Mouse (Mus musculus): ENCODE measurements around the gene Stk33. TPM values are rescaled to one million over a fixed set of nuclear protein-coding genes. Genes with fewer than 3 reads are reported as not detected.
"Not testable (repeated sequence)": the region's sequence is repeated elsewhere in the genome, so short reads cannot be mapped to it uniquely, and the experiment has no call there.

The Stk33 gene
- under 1 TPM in 1 of 2 experiments, not detected in 1; 0.17 TPM for total RNA-seq (2021)
- long read RNA-seq, experiment 1, result 0 reads
- long read RNA-seq, experiment 2, result 0 reads

DNA sequence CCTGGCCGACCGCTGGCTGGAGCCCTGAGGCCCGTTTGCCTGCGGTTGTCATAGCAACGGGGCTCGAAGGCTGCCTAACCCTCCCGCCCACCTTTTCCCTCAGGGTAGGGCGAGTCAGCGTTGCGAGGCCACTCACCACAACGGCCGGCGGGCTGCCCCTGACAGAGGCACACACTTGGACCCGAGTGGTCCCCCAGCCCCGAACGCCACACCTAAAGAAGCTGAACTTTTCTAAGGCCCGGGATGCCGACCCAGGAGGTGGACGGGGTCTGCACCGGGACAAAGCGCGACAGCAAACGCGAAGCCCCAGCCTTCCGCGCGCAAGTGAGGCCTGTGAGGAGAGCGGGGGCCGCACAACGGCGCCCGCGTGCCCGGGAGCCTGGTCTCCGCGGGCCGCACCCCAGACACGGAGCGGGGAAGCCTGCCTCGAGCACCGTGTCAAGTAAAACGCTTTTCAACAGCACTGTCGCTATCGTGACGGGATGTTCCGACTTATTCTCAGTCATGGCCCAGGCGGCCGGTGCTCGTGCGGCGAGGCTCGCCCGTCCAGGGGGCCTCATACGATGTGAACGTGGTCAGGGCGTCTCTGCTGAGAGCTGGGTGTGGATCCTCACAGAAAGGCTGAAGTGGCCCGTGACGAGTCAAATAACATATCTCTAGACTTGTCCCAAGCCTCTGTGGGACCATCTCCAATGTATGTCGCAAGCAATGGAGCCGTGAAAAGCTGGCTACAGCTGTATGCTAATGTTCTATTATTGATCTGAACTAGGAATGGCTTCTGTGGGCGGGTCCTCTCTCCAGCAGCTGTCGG, at the start of gene Stk33:
TSS of gene Stk33 (minus strand) at position 301 of the 811 bp plus-strand sequence.
- peak; percentile 46 to 59 for DNase-seq

DNA sequence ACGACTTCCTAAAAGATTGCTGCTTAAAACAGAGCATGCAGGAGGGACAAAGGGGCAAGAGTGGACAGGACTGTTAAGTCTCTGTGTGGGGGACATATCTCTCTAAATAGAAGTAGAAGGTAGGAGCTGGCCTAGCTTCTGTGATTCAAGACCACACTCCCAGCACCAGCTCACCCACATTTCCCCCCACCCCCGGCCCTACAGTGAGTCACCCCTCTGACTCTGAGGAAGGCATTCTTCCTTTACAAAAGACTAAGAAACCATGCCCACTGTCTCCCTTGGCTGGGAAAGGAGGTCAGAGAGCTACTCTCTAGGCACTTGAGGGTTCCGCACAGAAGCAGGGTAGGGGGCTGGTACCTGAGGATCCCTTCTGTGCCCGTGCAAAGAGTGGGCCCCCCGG, 45.3 kb upstream of the Stk33 start:
- intact Hi-C loops (cut with DNase I), result no loop called here
- no peak for DNase-seq

More for the DNA sequence above, at the start of gene Stk33:
- intact Hi-C loops (cut with DNase I), result no loop called here

DNA sequence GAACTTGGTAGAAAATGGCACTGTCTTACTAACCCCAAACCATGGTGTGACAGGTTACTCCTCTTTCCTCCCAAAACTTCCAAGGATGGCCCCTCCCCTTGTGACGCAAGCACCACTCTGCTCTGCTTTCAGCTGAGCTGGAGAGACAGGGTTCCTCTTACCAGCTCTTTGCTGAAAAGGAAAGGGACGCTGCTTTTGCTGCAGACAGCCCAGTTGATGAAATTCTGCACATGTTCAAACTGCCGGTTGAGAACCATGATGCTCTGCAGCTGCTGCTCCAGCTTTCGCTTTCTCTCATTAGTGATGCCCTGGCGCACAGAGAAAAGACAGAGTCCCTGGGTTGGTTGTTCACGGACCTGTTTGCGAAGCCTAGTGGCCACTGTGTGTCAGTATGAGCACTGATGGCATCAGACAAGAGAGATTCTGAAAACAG, 41.9 kb upstream of the Stk33 start:
- DNase-seq, result peak; percentile 23 to 43
- intact Hi-C loops (cut with DNase I), result no loop called here

DNA sequence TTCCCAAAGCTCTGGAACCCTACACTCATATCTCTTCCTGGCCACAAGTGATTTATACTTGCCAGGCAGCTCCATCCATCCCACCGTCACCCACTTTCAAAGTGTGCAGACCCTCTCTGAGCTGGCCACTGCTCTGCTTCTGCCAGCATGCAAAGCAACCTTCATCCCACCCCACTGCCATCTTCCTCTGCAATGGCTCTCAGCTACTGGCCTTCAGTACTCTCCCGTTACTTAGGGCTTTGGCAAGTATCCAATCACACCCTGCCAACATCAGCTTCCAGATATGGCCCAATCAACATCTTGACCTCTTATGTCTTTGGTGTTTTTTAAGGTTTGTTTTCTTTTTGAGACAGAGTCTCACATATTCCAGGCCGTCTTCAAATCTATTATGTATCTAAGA, 39.0 kb upstream of the Stk33 start:
- no peak for DNase-seq
- intact Hi-C loops (cut with DNase I), result no loop called here

DNA sequence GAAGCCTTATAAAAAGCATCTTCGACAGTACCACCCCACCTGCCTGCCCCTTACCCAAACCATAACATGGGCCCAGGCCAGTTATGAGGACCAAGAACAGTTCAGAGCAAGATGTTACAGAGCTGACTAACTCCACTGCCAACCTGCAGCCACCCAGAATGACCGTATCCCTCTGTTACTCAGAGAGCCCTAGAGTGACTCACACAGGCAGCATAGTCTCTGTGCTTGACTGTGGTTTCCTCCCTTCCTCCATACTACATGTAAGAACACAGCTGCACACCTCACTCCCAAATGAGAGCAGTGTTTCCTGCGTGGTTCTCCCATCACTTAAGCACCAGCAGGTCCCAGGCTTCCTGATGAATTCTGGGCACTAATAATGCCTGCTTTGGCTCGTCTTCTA, 31.8 kb upstream of the Stk33 start:
- intact Hi-C loops (cut with DNase I), result no loop called here
- DNase-seq, result no peak

DNA sequence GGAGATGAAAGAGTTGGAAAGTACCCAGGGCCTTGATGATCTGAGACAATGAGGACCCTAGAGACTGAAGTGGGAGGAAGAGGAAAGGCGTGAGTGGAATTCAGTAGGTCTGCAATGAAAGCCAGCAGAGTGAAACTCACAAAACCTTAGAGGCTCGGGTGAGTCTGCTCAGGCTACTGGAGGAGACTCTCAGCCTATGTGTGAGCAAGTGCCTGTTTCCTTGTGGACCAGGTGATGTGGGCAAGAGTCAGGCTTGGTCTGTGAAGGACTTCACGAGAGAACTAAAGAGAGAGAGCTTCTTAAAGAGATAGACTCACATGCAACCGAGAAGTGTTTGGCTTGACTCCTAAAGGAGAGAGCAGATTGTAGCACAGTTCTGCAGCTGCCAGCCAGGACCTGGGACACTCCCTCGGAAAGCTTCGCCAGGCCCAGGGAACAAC, 29.4 kb upstream of the Stk33 start:
- intact Hi-C loops (cut with DNase I), result loop anchor here (5.0 kb wide), 1 partner anchor 49 kb away; the partner anchor contains the start of gene Rpl27a
- DNase-seq, result peak; percentile 12 to 20

DNA sequence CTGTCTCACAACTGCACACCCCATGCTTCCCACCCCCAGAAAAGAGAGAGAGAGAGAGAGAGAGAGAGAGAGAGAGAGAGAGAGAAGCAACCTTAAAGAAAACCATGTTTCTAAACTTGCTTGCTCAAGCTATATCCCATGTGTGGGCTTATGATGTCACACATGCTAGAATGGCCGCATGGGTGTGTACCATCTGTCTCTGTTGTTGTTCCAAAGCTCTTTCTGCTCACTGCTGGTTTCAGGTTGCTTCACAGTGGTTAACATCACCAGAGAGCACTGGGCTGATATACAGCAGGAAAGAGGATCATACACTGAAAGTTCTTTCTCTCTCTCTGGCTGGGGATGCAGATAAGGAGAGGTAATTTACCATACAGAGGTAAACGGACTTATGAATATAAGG, 28.7 kb upstream of the Stk33 start:
- intact Hi-C loops (cut with DNase I), result loop anchor here (5.0 kb wide), 1 partner anchor 50 kb away; the partner anchor contains the start of gene Rpl27a
- no peak for DNase-seq

DNA sequence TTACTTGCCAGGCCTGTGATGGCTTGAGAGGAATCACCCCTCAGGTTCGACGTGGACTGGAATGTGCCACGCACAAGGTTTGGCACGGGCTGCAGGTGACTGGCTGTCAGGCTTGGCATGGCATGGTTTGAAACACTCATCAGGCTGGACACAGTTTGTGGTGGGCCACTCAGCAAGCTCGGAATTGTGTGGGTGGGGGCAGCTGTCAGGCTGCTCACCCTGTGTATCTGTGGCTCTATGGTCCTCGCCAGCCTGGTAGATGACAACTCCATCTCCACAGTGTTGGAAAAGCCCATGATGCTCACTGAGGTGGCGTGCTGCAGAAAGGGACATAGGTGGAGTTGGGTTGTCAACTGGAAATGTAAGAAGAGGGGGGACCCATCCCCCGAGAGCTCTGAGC, 21.8 kb upstream of the Stk33 start:
- intact Hi-C loops (cut with DNase I), result no loop called here

DNA sequence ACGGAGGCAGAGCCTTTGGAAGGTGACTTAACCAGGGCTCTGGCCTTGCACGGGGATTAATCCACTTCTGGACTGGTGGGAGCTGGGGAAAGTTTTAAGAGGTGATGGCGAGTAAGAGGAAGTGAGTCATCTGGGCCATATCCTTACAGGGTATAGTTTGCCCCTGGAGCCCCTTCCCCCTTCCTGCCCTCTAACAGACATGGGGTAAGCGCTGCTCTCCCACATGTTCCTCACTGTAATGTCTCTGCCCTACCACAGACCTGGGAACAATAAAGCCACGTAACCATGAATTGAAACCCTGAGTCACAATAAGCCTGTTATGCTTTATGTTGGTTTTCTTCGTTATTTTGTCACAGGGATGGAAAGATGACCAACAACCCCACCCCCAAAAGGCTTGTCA, 17.7 kb upstream of the Stk33 start:
- DNase-seq, result no peak
- intact Hi-C loops (cut with DNase I), result no loop called here

More for the DNA sequence above, 21.8 kb upstream of the Stk33 start:
- no peak for DNase-seq

DNA sequence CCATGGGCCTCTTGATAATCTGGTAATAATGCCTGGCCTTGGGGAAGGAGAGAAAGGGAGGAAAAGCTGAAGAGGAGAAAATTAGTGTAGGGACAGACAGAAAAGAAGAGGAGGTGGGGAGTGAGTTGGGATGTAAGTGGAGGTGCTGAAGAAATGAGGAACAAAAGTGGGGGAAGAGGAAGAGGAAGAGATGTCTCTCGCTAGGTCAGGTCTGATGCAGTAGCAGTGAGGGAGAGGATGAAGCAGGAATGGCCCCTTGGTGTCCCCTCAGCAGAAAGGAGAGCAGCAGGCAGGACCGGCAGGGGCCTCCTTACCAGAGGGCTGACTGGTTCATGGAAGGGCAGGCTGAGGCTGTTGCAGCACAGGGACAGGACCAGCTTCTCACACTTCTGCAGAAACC, 16.9 kb upstream of the Stk33 start:
- intact Hi-C loops (cut with DNase I), result no loop called here
- DNase-seq, result no peak

DNA sequence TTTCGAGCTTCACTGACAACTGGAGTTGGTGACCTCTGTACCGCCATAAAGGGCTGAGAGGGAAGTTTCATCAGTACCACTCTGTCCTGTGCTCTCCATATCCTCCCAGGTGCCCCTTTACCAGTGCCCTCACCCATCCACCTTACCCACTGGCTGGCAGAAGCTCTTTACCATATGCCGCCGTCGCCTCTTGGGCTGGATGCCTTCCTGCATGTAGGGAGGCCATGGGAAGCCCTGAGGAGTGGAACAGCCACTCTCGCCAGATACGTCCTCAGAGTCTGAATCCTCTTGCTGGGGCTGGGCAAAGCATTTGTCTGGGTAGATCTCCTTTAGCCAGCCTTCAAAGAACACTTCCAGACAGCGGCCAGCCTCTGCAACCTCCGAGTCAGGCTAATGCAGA, 16.0 kb upstream of the Stk33 start:
- DNase-seq, result no peak
- intact Hi-C loops (cut with DNase I), result no loop called here

DNA sequence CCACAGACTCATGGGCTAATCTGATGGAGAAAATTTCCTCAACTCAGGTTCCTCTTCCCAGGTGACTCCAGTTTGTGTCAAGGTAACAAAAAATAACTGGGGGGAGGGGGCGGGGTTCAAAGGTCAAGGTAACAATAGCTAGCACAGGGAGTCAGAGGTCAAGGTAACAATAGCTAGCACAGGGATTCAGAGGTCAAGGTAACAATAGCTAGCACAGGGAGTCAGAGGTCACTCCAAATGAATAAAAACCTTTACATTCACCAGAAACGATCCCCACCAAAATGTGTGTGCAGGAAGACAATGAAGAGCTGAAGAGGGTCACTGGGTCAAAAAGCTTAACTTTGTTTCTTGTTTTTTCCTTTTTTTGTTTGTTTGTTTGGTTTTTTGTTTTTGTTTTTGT, 9.2 kb upstream of the Stk33 start:
- intact Hi-C loops (cut with DNase I), result no loop called here
- no peak for DNase-seq

DNA sequence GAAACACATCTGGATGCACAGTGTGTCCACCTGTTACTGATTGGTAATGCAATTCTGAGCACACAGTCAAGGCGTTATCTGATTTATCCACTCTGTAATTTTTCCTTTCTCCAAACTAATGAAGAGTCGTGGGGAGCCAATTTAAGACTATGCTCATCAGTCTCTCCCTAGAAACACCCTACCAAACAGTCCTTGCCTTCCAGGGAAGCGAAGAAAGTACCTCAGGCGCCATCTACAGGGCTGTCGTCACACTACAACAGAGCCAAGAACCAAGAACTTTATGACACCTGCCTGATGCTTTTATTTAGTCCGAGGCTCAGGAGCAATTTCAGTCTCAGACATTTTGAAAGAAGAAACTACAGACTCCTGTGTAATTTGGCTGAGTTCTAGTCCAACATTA, 6.1 kb upstream of the Stk33 start:
- DNase-seq, result peak; percentile 44 to 53
- intact Hi-C loops (cut with DNase I), result no loop called here

DNA sequence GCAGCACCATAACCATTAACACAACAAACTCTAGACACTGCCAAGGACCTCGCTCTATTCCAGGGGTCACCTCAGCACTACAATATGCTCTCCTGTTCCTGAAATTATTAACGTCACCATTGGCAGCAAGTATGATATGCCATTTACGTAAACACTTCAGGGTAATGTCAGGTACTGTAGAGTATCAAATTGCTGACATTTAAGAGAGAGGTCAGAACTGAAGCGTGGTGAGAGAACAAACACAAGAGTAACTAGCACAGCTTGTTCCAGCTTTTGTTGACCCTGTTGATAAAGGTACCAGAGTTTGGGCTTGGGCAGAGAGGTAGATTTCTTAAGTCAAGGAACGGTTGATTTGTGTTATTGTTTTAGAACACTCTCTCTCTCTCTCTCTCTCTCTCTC, 3.9 kb upstream of the Stk33 start:
- no peak for DNase-seq
- intact Hi-C loops (cut with DNase I), result no loop called here

DNA sequence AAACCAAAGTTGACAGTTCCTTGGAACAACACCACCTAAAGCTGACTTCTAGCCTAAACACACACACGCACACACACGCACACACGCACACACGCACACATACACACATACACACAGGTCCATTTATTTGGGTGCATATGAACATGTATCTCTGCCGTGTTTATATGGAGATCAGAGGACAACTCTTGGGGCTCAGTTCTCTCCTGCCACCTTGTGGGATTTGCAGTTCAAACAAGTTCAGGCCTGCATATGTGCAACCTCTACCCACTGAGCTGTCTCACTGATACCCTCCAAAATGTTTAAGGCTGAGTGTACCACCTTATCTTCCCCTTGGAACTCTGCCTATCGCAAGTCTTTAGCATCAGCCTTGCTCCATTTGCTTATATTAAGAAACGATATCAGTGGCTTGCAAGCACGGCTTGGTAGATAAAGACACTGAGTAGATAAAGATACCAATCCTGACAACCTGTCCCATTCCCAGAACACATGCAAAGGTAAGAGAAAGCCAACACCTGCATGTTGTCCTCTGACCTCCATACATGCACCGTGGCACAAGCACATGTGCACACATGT, 1.9 kb upstream of the Stk33 start:
- DNase-seq, result no peak
- intact Hi-C loops (cut with DNase I), result no loop called here

DNA sequence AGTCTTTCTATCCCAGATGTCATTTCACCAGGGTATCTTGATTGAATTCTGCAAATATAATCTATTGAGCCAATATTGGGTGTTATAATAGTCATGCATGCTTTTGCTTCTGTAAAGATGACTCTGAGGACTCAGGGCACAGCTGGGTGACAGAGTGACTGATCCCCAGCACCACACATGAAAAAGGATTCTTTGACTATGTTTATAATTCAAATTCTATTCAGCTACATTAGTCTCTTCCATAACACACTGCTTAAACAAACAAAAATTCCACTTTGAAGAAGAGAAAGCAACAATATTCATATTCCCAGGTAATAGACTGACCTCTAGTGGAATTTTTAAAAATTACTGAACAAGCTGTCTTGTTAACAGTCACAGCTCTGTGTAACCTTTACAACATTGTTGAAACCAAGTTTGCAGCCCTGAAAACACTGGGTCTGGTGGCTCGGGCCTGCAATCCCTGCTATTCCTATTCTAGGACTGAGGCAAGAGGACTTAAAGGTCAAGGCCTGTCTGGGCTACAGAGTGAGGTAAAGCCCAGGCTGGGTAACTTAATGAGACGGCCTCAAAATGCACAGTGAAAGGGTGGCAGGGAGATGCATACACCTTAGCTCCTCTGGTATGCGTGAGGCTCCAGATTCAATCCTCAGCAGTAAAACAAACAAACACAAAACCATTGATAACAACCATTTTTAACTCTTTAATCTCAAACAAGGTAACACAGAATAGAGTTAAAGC, 14.3 kb downstream of the Stk33 start:
- DNase-seq, result no peak
- intact Hi-C loops (cut with DNase I), result loop anchor here (1.0 to 5.0 kb wide), 3 partner anchors 192 to 326 kb away; no protein-coding TSS in a partner anchor

DNA sequence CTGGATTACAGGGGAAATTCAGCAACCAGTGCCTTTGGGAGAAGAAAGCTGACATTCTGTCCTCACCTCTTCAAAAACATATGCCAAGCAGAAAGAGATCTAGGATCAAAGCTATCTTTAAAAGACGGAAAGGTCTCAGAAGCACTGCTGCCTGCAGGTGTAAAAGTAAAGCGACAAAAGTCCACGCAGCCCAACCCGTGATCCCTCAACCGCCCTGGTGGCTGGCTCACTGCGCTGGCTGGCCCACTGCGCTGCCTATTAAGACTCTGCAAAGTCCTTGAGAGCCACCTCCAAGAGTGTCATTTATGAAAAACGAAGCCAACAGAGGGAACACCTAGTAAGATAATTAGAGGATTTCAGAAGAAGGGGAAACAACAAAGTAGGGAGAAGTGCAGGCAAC, 16.1 kb downstream of the Stk33 start:
- intact Hi-C loops (cut with DNase I), result loop anchor here (5.0 kb wide), 1 partner anchor 191 kb away; no protein-coding TSS in a partner anchor
- no peak for DNase-seq

DNA sequence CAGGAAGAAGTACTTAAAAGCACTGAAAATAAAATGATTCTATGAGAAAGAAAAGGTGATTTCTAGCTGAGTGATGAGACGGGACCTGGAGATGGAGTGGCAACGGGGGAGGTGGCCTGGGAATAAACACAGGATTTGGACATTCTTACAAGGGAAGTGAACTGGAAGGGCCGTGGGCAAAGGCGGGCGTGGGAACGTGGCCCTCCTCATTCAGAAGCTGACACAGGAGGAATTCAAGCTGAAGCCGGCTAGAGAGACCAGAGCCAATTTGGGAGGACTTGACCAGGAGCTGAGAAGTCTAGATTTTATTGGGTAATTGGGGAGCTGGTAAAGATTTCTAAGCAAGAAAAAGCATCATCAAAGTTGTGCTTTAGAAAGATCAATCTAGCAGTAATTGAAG, 33.4 kb downstream of the Stk33 start:
- no peak for DNase-seq
- intact Hi-C loops (cut with DNase I), result no loop called here

DNA sequence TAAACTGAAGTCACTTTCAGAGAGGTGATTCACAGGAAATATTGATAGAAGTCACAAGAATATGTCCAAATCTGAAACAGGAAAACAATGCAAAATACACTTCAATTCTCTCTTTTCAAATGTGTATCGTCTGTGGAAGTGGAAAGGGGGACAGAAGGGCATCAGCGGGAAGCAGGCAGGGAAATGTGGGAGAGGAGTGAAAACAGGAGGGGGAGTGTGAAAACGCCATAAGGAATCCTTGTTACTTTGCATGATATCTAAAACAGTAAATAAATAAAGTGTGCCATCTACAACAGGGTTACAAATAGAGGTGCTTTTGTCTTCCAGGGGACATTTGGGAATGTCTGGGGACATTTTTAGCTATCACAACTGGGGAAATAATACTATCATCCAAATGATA, 39.6 kb downstream of the Stk33 start:
- no peak for DNase-seq
- intact Hi-C loops (cut with DNase I), result no loop called here

DNA sequence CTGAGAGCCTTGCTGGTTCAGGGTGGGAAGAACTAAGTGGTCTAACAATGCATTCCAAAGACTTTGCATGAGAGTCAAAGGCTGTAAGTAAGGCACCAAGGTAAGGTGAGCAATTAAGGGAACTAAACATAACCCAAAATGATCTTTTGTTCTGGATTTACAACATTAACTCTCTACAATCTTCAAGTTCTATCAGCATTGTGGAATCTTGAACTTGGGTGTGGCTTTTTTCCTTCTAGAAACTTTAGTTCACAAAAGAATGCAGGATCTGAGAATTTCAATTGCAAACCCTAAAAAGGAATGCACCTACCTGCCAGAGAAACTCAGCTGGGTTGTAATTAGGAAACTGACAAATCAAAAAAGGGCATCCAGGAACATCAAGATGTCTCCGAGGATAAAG, 57.8 kb downstream of the Stk33 start:
- intact Hi-C loops (cut with DNase I), result no loop called here
- DNase-seq, result no peak

DNA sequence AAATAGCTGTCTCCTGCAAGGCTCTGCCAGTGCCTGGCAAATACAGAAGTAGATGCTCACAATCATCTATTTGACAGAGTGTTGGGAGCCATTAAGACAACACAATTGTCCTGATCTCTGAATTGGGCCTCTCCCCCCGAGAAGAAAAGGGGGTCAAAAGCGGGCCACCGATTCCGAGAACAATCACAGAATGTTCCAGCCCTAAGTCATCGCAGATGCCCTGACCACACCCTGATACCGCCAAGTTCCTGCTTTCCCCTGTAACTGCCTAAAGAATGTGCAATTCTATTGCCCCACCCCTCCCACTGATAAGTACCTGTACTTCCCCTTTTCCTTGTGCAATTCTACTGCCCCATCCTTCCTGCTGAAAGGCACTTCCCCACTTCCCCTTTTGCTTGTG, 65.3 kb downstream of the Stk33 start:
- intact Hi-C loops (cut with DNase I); DNase-seq: not testable (repeated sequence)

Data from heart, postnatal 14 days (tissue).